Mouse (Mus musculus): ENCODE measurements around the gene Ifnz. TPM values are rescaled to one million over a fixed set of nuclear protein-coding genes. Genes with fewer than 3 reads are reported as not detected.
"Not testable (repeated sequence)": the region's sequence is repeated elsewhere in the genome, so short reads cannot be mapped to it uniquely, and the experiment has no call there.

Gene Ifnz
- polyA plus RNA-seq, 1 experiment from 2014 or later, result 0.46 TPM

GRCm38 (mm10) chr4:88761776-88762175 is 20.2 kb upstream of the Ifnz start:
- H3K36me3 ChIP-seq (ENCODE audit: insufficient read depth, low read length); H3K9ac ChIP-seq (ENCODE audit: low read depth, low read length); DNase-seq (ENCODE audit: low spot score); H3K27me3 ChIP-seq (ENCODE audit: insufficient read depth, low read length); H3K4me1 ChIP-seq (replicated peaks; ENCODE audit: insufficient read depth, low read length); ATAC-seq (replicated peaks; ENCODE audit: low FRiP score, low read depth); H3K27ac ChIP-seq; H3K4me2 ChIP-seq (ENCODE audit: low read length); H3K4me3 ChIP-seq (replicated peaks; ENCODE audit: low read depth, low read length); H3K9me3 ChIP-seq (replicated peaks; ENCODE audit: low read length): not testable (repeated sequence)
- 0 out of 2 replicates have a peak, but pooled peaks have one; percentile 8 for TF ChIP-seq CTCF (IDR thresholded peaks at IDR 0.05; ENCODE audit: low read depth)
- 75% methylated on average over 6 of the region's 8 CpGs for WGBS

GRCm38 (mm10) chr4:88762341-88762740 is 19.6 kb upstream of the Ifnz start:
- H3K4me1 ChIP-seq (replicated peaks; ENCODE audit: insufficient read depth, low read length); H3K9me3 ChIP-seq (replicated peaks; ENCODE audit: low read length); DNase-seq (ENCODE audit: low spot score); H3K4me3 ChIP-seq (replicated peaks; ENCODE audit: low read depth, low read length); H3K27ac ChIP-seq; H3K27me3 ChIP-seq (ENCODE audit: insufficient read depth, low read length); H3K36me3 ChIP-seq (ENCODE audit: insufficient read depth, low read length); H3K9ac ChIP-seq (ENCODE audit: low read depth, low read length); ATAC-seq (replicated peaks; ENCODE audit: low FRiP score, low read depth); H3K4me2 ChIP-seq (ENCODE audit: low read length): not testable (repeated sequence)
- 53% methylated on average over 9 of the region's 9 CpGs for WGBS

DNA sequence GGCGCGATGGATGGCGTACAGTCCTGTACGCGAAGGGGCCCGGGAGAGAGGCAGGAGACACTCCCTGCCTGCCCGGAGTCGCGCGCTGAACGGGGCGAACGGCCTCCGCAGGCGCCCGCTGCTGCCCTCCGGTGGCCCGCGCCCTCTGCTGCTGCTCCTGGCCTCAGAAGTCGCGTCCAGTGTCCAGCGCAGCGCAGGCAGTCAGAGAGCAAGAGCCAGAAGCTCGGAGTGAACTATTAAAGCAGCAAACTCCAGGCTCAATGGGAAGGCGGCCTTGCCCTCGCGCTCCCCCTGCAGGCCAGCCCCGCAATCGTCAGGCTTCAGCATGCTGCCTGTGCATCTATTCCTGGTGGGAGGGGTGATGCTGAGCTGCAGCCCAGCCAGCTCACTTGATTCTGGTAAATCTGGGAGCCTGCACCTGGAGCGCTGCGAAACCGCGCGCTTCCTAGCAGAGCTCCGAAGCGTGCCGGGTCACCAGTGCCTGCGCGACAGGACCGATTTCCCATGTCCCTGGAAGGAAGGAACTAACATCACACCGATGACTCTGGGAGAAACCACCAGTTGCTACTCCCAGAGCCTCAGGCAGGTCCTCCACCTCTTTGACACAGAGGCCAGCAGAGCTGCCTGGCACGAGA is 18.4 kb upstream of the Ifnz start:
- not testable (repeated sequence) for H3K4me1 ChIP-seq (replicated peaks; ENCODE audit: insufficient read depth, low read length); H3K27me3 ChIP-seq (ENCODE audit: insufficient read depth, low read length); ATAC-seq (replicated peaks; ENCODE audit: low FRiP score, low read depth); H3K9ac ChIP-seq (ENCODE audit: low read depth, low read length); H3K36me3 ChIP-seq (ENCODE audit: insufficient read depth, low read length); H3K4me3 ChIP-seq (replicated peaks; ENCODE audit: low read depth, low read length); H3K9me3 ChIP-seq (replicated peaks; ENCODE audit: low read length)
- Histone ChIP-seq H3K27ac (peak overlapping the region; percentile 54), H3K4me2 (ENCODE audit: low read length) (peak overlapping the region; percentile 25; the same call in 1 of the 2 replicates)
- 2% methylated on average over 22 of the region's 42 CpGs for WGBS
- peak; percentile 90 for DNase-seq (ENCODE audit: low spot score)
- peak; percentile 72 for TF ChIP-seq CTCF (IDR thresholded peaks at IDR 0.05; ENCODE audit: low read depth)

GRCm38 (mm10) chr4:88773534-88773933 is 8.4 kb upstream of the Ifnz start, which contains the start of gene Gm13290:
Gm13290 (plus strand) TSS chr4:88773834.
- no CpG with 5 or more reads among the region's 32 CpGs for WGBS
- not testable (repeated sequence) for H3K4me1 ChIP-seq (replicated peaks; ENCODE audit: insufficient read depth, low read length); H3K27me3 ChIP-seq (ENCODE audit: insufficient read depth, low read length); H3K4me3 ChIP-seq (replicated peaks; ENCODE audit: low read depth, low read length); ATAC-seq (replicated peaks; ENCODE audit: low FRiP score, low read depth); DNase-seq (ENCODE audit: low spot score); H3K36me3 ChIP-seq (ENCODE audit: insufficient read depth, low read length); H3K27ac ChIP-seq; H3K9me3 ChIP-seq (replicated peaks; ENCODE audit: low read length); H3K9ac ChIP-seq (ENCODE audit: low read depth, low read length); H3K4me2 ChIP-seq (ENCODE audit: low read length)

DNA sequence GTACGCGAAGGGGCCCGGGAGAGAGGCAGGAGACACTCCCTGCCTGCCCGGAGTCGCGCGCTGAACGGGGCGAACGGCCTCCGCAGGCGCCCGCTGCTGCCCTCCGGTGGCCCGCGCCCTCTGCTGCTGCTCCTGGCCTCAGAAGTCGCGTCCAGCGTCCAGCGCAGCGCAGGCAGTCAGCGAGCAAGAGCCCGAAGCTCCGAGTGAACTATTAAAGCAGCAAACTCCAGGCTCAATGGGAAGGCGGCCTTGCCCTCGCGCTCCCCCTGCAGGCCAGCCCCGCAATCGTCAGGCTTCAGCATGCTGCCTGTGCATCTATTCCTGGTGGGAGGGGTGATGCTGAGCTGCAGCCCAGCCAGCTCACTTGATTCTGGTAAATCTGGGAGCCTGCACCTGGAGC is 5.3 kb upstream of the Ifnz start, which contains the start of gene Gm13289:
Gene Gm13289, plus strand, starts transcription at position 301 of the 400 bp plus-strand sequence.
- H3K27me3 ChIP-seq (ENCODE audit: insufficient read depth, low read length); H3K4me2 ChIP-seq (ENCODE audit: low read length); H3K9ac ChIP-seq (ENCODE audit: low read depth, low read length); H3K36me3 ChIP-seq (ENCODE audit: insufficient read depth, low read length); H3K9me3 ChIP-seq (replicated peaks; ENCODE audit: low read length); H3K27ac ChIP-seq; DNase-seq (ENCODE audit: low spot score); H3K4me3 ChIP-seq (replicated peaks; ENCODE audit: low read depth, low read length); H3K4me1 ChIP-seq (replicated peaks; ENCODE audit: insufficient read depth, low read length); ATAC-seq (replicated peaks; ENCODE audit: low FRiP score, low read depth): not testable (repeated sequence)
- WGBS, result no CpG with 5 or more reads among the region's 29 CpGs

- not testable (repeated sequence) for H3K4me2 ChIP-seq (ENCODE audit: low read length); H3K27me3 ChIP-seq (ENCODE audit: insufficient read depth, low read length); H3K9ac ChIP-seq (ENCODE audit: low read depth, low read length); H3K36me3 ChIP-seq (ENCODE audit: insufficient read depth, low read length); H3K4me3 ChIP-seq (replicated peaks; ENCODE audit: low read depth, low read length); ATAC-seq (replicated peaks; ENCODE audit: low FRiP score, low read depth); H3K9me3 ChIP-seq (replicated peaks; ENCODE audit: low read length); DNase-seq (ENCODE audit: low spot score); H3K4me1 ChIP-seq (replicated peaks; ENCODE audit: insufficient read depth, low read length); H3K27ac ChIP-seq
- WGBS, result no CpG with 5 or more reads among the region's 29 CpGs
These were observed 2.4 kb upstream of the Ifnz start, which contains the start of gene Gm13272 for GRCm38 (mm10) chr4:88779550-88779949. Gm13272 (plus strand) TSS chr4:88779850.

GRCm38 (mm10) chr4:88780320-88780719 is 1.6 kb upstream of the Ifnz start:
- DNase-seq (ENCODE audit: low spot score); H3K27me3 ChIP-seq (ENCODE audit: insufficient read depth, low read length); H3K9me3 ChIP-seq (replicated peaks; ENCODE audit: low read length); H3K27ac ChIP-seq; H3K9ac ChIP-seq (ENCODE audit: low read depth, low read length); H3K36me3 ChIP-seq (ENCODE audit: insufficient read depth, low read length); H3K4me1 ChIP-seq (replicated peaks; ENCODE audit: insufficient read depth, low read length); ATAC-seq (replicated peaks; ENCODE audit: low FRiP score, low read depth); H3K4me2 ChIP-seq (ENCODE audit: low read length); H3K4me3 ChIP-seq (replicated peaks; ENCODE audit: low read depth, low read length): not testable (repeated sequence)
- WGBS, result 50% methylated on average over 15 of the region's 18 CpGs

GRCm38 (mm10) chr4:88782335-88782734 is 404 bp downstream of the Ifnz start:
- Histone ChIP-seq H3K27ac (peak overlapping the region; percentile 50; the same call in 1 of the 2 replicates), H3K4me2 (ENCODE audit: low read length) (peak overlapping the region; percentile 35; the same call in 1 of the 2 replicates)
- not testable (repeated sequence) for ATAC-seq (replicated peaks; ENCODE audit: low FRiP score, low read depth); H3K4me1 ChIP-seq (replicated peaks; ENCODE audit: insufficient read depth, low read length); H3K27me3 ChIP-seq (ENCODE audit: insufficient read depth, low read length); DNase-seq (ENCODE audit: low spot score); H3K9me3 ChIP-seq (replicated peaks; ENCODE audit: low read length); H3K4me3 ChIP-seq (replicated peaks; ENCODE audit: low read depth, low read length); H3K36me3 ChIP-seq (ENCODE audit: insufficient read depth, low read length); H3K9ac ChIP-seq (ENCODE audit: low read depth, low read length)
- 0% methylated on average over 3 of the region's 31 CpGs for WGBS

GRCm38 (mm10) chr4:88785409-88785808 is 3.5 kb downstream of the Ifnz start, which contains the start of gene Gm13276:
Gm13276 (plus strand) TSS chr4:88785709.
- not testable (repeated sequence) for H3K4me2 ChIP-seq (ENCODE audit: low read length); ATAC-seq (replicated peaks; ENCODE audit: low FRiP score, low read depth); H3K9ac ChIP-seq (ENCODE audit: low read depth, low read length)

More at GRCm38 (mm10) chr4:88785409-88785808, 3.5 kb downstream of the Ifnz start, which contains the start of gene Gm13276:
- not testable (repeated sequence) for H3K9me3 ChIP-seq (replicated peaks; ENCODE audit: low read length); H3K27me3 ChIP-seq (ENCODE audit: insufficient read depth, low read length); H3K36me3 ChIP-seq (ENCODE audit: insufficient read depth, low read length); H3K27ac ChIP-seq; DNase-seq (ENCODE audit: low spot score); H3K4me3 ChIP-seq (replicated peaks; ENCODE audit: low read depth, low read length); H3K4me1 ChIP-seq (replicated peaks; ENCODE audit: insufficient read depth, low read length)
- no CpG with 5 or more reads among the region's 27 CpGs for WGBS

Measured in kidney, postnatal 0 days (tissue).